Mouse (Mus musculus): Measurements from ENCODE around the gene Ilk.
"Not testable (repeated sequence)": the region's sequence is repeated elsewhere in the genome, so short reads cannot be mapped to it uniquely, and the experiment has no call there.

Ilk gene

DNA sequence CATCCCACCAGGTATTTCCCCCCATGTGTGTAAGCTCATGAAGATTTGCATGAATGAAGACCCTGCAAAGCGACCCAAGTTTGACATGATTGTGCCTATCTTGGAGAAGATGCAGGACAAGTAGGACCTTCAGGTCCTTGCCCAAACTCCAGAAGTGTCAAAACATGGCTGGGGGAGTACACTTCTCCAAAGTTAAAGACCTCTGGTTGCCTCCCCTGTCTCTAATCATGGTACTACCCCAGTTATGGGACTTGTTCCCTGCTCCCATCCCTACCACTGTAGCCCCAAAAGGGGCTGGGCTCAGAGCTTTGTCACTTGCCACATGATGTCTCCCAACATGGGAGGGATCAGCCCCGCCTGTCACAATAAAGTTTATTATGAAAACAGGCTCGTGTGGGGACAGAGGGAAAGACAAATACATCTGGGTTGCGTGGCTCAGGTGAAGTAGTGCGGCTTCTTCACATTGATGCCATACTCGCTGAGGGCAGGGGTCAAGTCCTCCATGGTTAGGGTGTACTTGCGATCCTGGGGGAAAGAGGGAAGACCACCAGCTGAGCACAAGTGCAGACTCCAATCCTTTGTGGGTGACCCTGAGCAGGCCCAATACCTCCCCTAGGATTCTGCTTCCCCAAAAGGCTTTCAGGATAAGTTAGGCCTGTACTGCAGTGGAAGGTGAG is 6.3 kb downstream of the Ilk start:
- in situ Hi-C loops (cut with MboI; ENCODE audit: low sequenced_read_pairs) = not testable (repeated sequence)

DNA sequence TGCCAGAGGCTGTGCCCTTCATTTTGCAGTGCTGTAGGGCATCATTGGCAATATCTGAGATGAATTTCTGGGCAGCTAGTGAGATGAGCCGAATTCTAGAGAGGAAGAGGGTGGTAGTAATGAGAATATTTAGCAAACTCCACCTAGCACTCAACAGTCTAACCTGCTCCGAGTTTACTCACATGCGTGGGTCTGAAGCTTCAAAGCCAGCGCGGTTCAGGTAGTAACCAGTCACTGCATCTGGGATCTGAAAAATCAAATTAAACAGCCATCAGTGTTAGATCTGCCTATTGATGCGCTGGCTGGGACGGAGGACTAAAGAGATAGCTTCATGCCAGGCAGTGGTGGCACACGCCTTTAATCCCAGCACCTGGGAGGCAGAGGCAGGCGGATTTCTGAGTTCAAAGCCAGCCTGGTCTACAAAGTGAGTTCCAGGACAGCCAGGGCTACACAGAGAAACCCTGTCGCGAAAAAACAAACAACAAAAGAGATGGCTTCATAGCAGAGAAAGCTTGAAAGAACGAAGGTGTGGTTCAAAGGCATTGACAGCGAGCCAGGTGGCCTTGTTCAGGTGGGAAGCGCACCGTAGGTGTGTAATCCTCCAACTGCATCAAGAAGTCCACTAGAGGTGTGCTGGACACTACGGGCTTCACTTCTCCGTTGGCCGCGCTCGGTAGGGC is 7.0 kb downstream of the Ilk start:
- in situ Hi-C loops (cut with MboI; ENCODE audit: low sequenced_read_pairs) = not testable (repeated sequence)

GRCm38 (mm10) chr7:105743926-105744590 is 7.7 kb downstream of the Ilk start, which contains the start of gene Taf10:
Gene Taf10 (minus strand): TSS chr7:105744361.
- in situ Hi-C loops (cut with MboI; ENCODE audit: low sequenced_read_pairs) = no loop called here

DNA sequence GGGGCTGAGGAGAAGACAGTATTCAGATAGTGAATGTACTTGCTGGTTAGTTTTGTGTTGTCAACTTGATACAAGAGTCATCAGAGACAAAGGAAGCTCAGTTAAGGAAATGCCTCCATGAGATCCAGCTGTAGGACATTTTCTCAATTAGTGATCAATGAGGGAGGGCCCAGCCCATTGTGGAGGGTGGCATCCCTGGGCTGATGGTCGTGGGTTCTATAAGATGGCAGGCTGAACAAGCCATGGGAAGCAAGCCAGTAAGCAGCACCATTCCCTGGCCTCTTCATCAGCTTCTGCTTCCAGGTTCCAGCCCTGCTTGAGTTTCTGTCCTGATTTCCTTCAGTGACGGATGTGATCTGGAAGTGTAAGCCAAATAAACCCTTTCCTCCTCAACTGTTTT is 11.4 kb downstream of the Ilk start:
- in situ Hi-C loops (cut with MboI; ENCODE audit: low sequenced_read_pairs) = no loop called here

GRCm38 (mm10) chr7:105751491-105752433 is 15.4 kb downstream of the Ilk start, which contains the start of gene Tpp1:
Gene Tpp1 (minus strand): TSS chr7:105752235.
- in situ Hi-C loops (cut with MboI; ENCODE audit: low sequenced_read_pairs) = no loop called here

DNA sequence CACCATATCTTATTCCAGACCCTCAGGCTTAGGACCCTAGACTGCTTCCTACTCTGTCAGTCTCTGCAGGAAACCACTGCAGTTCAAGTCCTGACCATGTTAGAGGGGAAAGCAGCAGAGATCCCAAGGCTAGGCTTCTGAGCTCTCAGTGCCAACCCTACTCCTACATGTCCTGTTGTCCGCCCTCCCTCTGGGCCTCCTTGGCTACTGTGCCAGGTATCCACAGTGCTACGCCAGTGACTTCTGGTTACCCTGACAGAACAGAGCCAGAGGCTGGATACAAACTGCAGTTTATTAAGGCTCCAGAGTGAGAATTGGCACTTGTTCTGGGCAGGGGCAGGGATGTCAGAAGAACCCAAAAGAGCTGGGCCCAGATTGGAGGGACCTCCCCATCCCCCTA is 16.3 kb downstream of the Ilk start:
- in situ Hi-C loops (cut with MboI; ENCODE audit: low sequenced_read_pairs) = no loop called here

DNA sequence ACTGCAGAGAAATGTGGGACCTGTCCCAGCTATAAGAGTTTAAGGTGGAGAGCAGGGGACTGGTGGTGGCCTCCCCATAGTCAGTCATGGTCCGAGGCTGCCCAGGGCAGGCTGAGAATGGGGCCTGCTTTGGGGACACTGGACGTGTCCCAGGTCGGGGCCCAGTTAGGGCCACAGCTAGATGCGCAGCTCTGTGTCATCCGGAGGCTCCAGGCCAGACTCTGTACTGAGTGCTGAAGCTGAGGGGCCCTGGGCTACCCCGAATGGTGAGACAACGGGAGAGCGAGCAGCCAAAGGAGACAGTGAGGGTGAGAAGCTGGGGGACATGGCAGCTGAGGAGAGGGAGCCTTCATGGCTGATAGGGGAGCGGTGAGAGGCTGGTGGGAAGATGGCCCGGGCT is 16.9 kb downstream of the Ilk start:
- in situ Hi-C loops (cut with MboI; ENCODE audit: low sequenced_read_pairs) = no loop called here

DNA sequence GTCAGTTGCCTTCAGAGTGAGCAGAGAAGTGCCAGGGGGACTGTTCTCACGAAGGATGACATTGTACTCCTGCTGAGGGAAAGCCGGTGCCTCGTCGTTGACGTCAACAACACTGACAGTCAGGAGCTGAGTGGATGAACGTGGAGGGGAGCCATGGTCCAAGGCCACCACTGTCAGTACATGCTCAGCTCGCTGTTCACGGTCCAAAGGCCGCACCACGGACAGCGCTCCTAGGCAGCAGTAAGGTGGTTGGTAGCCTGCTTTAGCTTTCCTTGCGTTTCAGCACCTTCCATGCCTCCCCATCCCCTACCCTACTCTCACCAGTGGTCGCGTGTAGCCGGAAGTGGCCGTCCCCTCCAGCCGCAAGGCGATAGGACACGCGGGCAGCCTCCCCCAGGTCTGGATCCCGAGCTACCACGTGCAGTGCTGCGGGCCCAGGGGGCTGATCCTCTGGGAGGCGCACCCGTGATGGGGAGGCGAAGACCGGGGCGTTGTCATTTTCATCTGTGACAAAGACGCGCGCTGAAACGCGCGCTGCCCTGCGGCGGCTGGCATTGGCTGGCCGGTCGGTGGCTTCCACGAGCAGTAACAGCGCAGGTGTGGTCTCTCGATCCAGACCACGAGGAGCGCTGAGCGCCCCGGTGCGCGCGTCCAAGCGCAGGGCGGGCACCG is 25.6 kb downstream of the Ilk start:
- in situ Hi-C loops (cut with MboI; ENCODE audit: low sequenced_read_pairs) = no loop called here

- in situ Hi-C loops (cut with MboI; ENCODE audit: low sequenced_read_pairs) = no loop called here
Observed at GRCm38 (mm10) chr7:105762517-105763270, 26.3 kb downstream of the Ilk start.

- in situ Hi-C loops (cut with MboI; ENCODE audit: low sequenced_read_pairs) = no loop called here
Observed at GRCm38 (mm10) chr7:105764331-105764730, 27.9 kb downstream of the Ilk start.

DNA sequence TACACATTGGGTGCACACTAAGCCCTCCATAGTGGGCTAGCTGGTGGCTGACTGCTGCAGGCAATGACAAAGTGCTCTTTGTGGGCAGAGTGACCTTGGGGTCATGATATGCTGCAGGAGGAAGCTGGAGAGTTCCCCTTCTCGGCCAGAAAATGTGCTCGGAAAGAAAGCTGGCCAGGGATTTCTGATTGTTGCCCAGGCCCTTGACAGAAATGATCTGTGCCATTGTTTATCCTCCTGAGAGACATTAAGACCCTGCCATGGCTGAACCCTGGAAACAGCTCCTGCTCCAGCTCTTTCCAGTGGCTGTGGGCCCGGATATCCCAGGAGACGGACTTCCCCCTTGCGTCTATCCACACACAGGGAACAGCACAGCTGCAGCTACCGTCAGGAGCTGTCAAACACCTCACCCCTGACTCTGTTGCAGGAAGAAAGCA is 31.4 kb downstream of the Ilk start:
- in situ Hi-C loops (cut with MboI; ENCODE audit: low sequenced_read_pairs) = no loop called here

GRCm38 (mm10) chr7:105769959-105770358 is 33.6 kb downstream of the Ilk start:
- in situ Hi-C loops (cut with MboI; ENCODE audit: low sequenced_read_pairs) = no loop called here

- in situ Hi-C loops (cut with MboI; ENCODE audit: low sequenced_read_pairs) = no loop called here
Observed at GRCm38 (mm10) chr7:105772331-105772730, 35.9 kb downstream of the Ilk start.

DNA sequence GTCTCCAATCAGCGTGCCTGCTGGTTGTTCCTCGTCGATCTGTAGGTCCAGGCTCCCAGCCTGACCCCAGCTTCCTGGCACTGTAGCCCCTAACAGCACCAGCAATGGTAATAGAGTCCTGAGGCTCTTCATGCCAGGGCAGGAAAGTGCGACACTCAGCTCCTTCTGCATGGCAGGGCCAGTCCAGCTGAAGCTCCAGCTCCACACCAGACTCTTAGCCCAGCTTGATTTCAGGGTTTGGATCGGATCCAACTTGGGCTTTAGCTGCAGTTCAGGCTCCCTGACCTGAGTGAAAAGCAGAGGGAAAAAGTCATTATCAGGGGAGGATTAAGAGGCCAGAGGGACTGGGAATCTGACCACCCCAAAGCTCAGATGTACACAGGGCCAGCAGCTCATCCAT is 36.6 kb downstream of the Ilk start:
- in situ Hi-C loops (cut with MboI; ENCODE audit: low sequenced_read_pairs) = no loop called here

- in situ Hi-C loops (cut with MboI; ENCODE audit: low sequenced_read_pairs) = no loop called here
Observed at GRCm38 (mm10) chr7:105774661-105775060, 38.3 kb downstream of the Ilk start.

DNA sequence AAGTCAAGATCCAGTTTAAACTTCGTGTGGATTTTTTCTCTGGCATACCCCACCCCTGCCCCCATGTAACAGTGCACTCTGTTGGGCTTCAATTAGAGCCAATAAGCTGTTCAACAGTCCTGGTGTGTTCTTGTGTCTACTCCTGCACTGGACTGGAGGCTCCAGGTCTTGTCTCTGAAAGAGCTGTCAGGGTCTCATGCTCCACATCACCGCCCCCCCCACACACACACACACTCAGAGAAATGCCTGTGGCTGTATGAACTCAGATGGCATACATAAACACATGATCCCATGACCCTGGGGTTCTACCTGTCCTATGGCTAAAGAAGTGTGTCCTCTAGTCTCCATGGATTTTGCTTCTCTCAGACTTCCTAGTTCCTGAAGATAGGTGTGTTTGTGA is 39.6 kb downstream of the Ilk start:
- in situ Hi-C loops (cut with MboI; ENCODE audit: low sequenced_read_pairs) = no loop called here

DNA sequence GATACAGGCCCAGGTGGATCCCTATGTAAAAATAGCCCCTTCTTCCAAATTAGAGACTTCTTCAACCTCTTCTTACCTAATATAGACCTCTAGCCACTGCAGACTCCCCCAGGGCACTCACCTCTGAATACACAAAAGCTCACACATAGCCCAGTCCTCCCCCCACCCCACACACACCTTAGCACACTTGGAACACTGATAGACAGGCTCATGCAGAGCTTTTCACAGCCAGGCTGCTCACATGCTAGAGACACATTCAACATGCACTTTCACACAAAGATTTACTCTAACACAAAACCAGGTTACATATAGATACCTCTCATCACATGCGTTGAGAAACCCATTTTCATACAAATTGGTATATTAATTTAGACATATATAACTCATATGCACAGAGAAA is 40.9 kb downstream of the Ilk start:
- in situ Hi-C loops (cut with MboI; ENCODE audit: low sequenced_read_pairs) = no loop called here

DNA sequence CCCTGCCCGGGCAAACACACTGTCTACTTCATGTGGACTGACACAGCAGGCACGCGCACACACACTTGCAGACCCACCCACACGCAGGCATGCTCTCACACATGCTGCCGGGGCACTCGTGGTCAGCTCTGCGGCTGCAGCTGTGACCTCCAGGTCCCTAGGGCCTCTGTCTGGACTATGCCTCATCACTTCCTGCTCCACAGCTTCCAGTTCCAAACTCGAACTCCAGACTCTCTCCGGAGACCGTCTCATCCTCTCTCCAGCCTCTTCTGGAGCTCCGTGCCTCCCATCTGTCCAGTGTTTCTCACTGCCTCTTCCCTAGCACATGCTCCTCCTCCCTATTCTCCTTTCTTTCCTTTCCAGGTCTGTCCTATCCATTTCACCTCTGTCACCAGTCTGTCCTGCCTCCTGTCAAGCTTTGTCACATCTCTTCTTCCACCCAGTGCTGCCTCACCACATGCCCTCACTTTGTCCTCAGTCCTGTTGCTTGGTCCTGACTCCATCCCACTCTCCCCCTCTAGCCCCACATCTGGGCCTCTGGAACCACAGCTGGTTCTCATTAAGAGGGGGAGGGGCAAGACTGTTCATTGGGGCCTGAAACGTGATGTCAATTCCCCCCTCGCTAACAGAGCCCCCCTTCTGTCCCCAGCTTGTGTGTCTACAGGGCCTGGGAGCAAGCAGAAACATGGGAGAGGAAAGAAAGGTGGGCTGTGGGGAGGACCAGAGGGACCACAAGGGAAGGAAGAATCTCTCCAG is 41.6 kb downstream of the Ilk start:
- in situ Hi-C loops (cut with MboI; ENCODE audit: low sequenced_read_pairs) = no loop called here
